Comparison of ENCODE assay signal across 9 mouse cellular contexts in the genomic region with DNA sequence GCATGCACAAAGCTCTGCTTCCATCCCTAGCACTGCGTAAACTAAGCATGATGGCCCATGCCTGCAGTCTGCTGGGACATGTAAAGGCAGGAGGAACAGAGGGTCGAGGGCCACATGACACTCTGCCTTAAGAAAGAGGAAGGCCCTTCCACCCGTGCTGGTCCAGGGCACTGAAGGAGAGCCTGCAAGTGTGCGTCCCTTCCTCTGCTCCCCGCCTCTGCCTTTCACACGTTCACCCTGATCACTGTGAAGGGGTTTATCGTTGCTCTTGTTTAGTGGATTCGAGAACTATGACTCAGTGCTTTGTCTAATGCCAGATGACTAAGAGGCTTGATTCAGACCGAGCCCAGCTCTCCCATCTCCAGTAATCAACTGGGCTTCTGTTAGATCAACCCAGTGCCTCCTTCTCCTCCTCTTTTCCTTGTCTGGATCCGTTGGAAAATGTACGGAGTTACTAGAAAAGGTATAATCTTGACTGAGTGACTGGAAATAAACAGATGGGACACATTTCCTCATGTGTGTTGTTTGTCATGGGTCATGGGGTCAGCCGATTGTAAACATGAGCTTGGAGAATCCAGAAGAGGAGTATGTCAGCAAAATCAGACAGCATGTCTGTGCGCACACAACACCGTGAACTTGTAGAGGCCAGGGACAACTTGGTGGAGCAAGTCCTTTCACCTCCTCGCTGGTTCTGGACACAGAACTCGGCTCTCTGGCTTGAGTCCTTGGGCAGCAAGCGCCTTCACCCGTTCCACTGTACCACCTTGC. TPM values are rescaled to one million over a fixed set of nuclear protein-coding genes. Genes with fewer than 3 reads are reported as not detected.
DNase-seq lines count a peak whose midpoint lies in the region; ATAC-seq and TF ChIP-seq lines count a peak whose summit lies in the region.
"Had no signal": no experiment of that assay in that cellular context is flagged by ENCODE, and none has a peak within 500 bp of the region (broad histone marks: within the 10 kb centered on the region; RNA-seq: fewer than 3 reads in every experiment).

No protein-coding gene starts in this region.

- H3K36me3 ChIP-seq in myocyte (ENCODE audit: control insufficient read depth, insufficient read depth) = no peaks in the 10 kb centered on the region

- peak; percentile 26 for TF ChIP-seq POLR2A in myocyte (IDR thresholded peaks at IDR 0.05; ENCODE audit: insufficient read length, low read depth)

- H3K4me2 ChIP-seq in myocyte (ENCODE audit: low read depth) = peak overlapping the region; percentile 77

- H3K79me2 ChIP-seq in myocyte (ENCODE audit: control insufficient read depth, insufficient read depth) = peaks cover 9% of the 10 kb centered on the region

- ATAC-seq in granulocyte monocyte progenitor cell, adult 5-6 weeks (replicated peaks; ENCODE audit: poor library complexity, severe bottlenecking) = peak; percentile 84

- no peak overlapping the region for H3K4me3 ChIP-seq in myocyte

- H3ac ChIP-seq in myocyte (ENCODE audit: control insufficient read depth, insufficient read length) = no peak overlapping the region

- peak; percentile 71 for DNase-seq in adrenal gland, adult 2 months
- DNase-seq in adrenal gland, postnatal 4 days (ENCODE audit: low spot score in 2 of 2) = no peak
- peak; percentile 27 for DNase-seq in lung, postnatal 10 days
- no peak for DNase-seq in lung, adult 18-20 months
- DNase-seq in c-Kit-positive CD71-positive TER-119-positive erythroid progenitor cells, embryonic 14.5 days (ENCODE audit: low spot score) = no peak
- DNase-seq in retina, postnatal 1 day = no peak
- DNase-seq: cerebellum, adult 8-10 months had no signal

- H3K27me3 ChIP-seq in myocyte (ENCODE audit: control insufficient read depth, insufficient read depth, insufficient read length) = no peaks in the 10 kb centered on the region

TF ChIP-seq in myocyte, 11 proteins besides CTCF, POLR2A, EP300 and RAD21:
- TF ChIP-seq CEBPB (IDR thresholded peaks at IDR 0.05; ENCODE audit: insufficient read depth, poor library complexity, severe bottlenecking) = no peak
- no peak for TF ChIP-seq MAX (IDR thresholded peaks at IDR 0.05; ENCODE audit: low read depth)
- TF ChIP-seq POLR2AphosphoS2 (IDR thresholded peaks at IDR 0.05; ENCODE audit: insufficient read length, low read depth) = no peak
- no peak for TF ChIP-seq E2F4 (IDR thresholded peaks at IDR 0.05; ENCODE audit: insufficient read depth)
- no peak for TF ChIP-seq SRF (IDR thresholded peaks at IDR 0.05; ENCODE audit: control insufficient read depth, insufficient read length, low read depth)
- no peak for TF ChIP-seq MYOG (IDR thresholded peaks at IDR 0.05; ENCODE audit: control insufficient read depth in 1 of 3, insufficient read depth in 1 of 3, insufficient read length in 2 of 3, low read depth in 2 of 3)
- no peak for TF ChIP-seq TCF3 (IDR thresholded peaks at IDR 0.05; ENCODE audit: insufficient read length, low read depth)
- TF ChIP-seq TCF12 (IDR thresholded peaks at IDR 0.05; ENCODE audit: insufficient read depth, poor library complexity, severe bottlenecking) = no peak
- no peak for TF ChIP-seq USF1 (IDR thresholded peaks at IDR 0.05; ENCODE audit: low read depth)
- no peak for TF ChIP-seq REST (IDR thresholded peaks at IDR 0.05; ENCODE audit: insufficient read depth, insufficient read length)
- TF ChIP-seq MYOD1 (IDR thresholded peaks at IDR 0.05; ENCODE audit: control insufficient read depth in 1 of 3, insufficient read length in 2 of 3, low read depth in 2 of 3) = no peak

RNA-seq across cellular contexts. Expression of a gene that starts 16.7 kb away (rescaled TPM):
- 10 to 100 TPM; 27.5 to 66.2 TPM for total RNA-seq in adrenal gland, adult 2 months (2021)
- polyA plus RNA-seq in adrenal gland, adult 2 months (2012; rRNA removed) = 39.5 and 42.4 TPM in 2 replicates
- total RNA-seq in adrenal gland, postnatal 4 days (2021) = 10 to 100 TPM; 41.7 to 43.8 TPM
- total RNA-seq in granulocyte monocyte progenitor cell, adult 5-6 weeks (2014; fragmentation: Nextera tagmentation) = 16.0 and 17.3 TPM in 2 replicates
- 3.4 and 7.5 TPM in 2 replicates for total RNA-seq in granulocyte monocyte progenitor cell, adult 5-6 weeks (2017)
- 9.4 TPM for polyA plus RNA-seq in myocyte (2012; fragmentation: generic; extraction: Trizol)

RNA-seq across cellular contexts. Expression of a gene that starts 54.9 kb away (rescaled TPM):
- 10 to 100 TPM; 10.3 to 14.5 TPM for total RNA-seq in adrenal gland, adult 2 months (2021)
- 33.2 and 36.3 TPM in 2 replicates for polyA plus RNA-seq in adrenal gland, adult 2 months (2012; rRNA removed)
- total RNA-seq in adrenal gland, postnatal 4 days (2021) = 1 to 10 TPM; 7.8 to 9.4 TPM
- total RNA-seq in granulocyte monocyte progenitor cell, adult 5-6 weeks (2014; fragmentation: Nextera tagmentation) = 3.2 and 4.4 TPM in 2 replicates
- 3.6 and 4.1 TPM in 2 replicates for total RNA-seq in granulocyte monocyte progenitor cell, adult 5-6 weeks (2017)
- 4.5 TPM for polyA plus RNA-seq in myocyte (2012; fragmentation: generic; extraction: Trizol)

Comparison
In these comparisons a context has a peak if more than half of its experiments do, and no peak if none do; other contexts are left out.
1. DNase-seq: peak in adrenal gland, adult 2 months (single experiment) and lung, postnatal 10 days (single experiment); none in adrenal gland, postnatal 4 days (0 of 2), lung, adult 18-20 months (0 of 2), c-Kit-positive CD71-positive TER-119-positive erythroid progenitor cells, embryonic 14.5 days (single experiment) and retina, postnatal 1 day (single experiment).